Mouse (Mus musculus) lung, postnatal 0 days (tissue): ENCODE measurements around the gene Slain1. TPM values are rescaled to one million over a fixed set of nuclear protein-coding genes. Genes with fewer than 3 reads are reported as not detected.

Source experiments
- ATAC-seq: fragments of 200-750 bp; cut with Nextera tagmentation; 2 replicates; pipeline ENCODE4 v1.8.0; 2017; ENCODE audit warnings: moderate library complexity
- DNase-seq: peaks from one replicate; pipeline ENCODE4 v3.0.0-alpha.2; 2016; ENCODE audit warnings: low spot score
- H3K27ac ChIP-seq: fragments of 300-500 bp; sonication (generic); 2 replicates; pipeline ENCODE4 v1.5.1; 2014; ENCODE audit warnings: antibody characterized with exemption, mild to moderate bottlenecking, low read length, mixed read lengths
- H3K27me3 ChIP-seq: fragments of 300-500 bp; sonication (generic); replicated peaks from 2 replicates; pipeline ENCODE4 v1.6.1; 2014; ENCODE audit warnings: low read length, mixed read lengths; ENCODE audit not compliant: insufficient read depth
- H3K36me3 ChIP-seq: fragments of 300-500 bp; sonication (generic); 2 replicates; pipeline ENCODE4 v1.6.1; 2014; ENCODE audit warnings: low read length, mixed read lengths; ENCODE audit not compliant: insufficient read depth
- H3K4me1 ChIP-seq: fragments of 300-500 bp; sonication (generic); 2 replicates; pipeline ENCODE4 v1.6.1; 2014; ENCODE audit warnings: antibody characterized with exemption, low read depth, low read length, mixed read lengths; ENCODE audit not compliant: insufficient read depth
- H3K4me2 ChIP-seq: fragments of 300-500 bp; sonication (generic); replicated peaks from 2 replicates; pipeline ENCODE4 v1.6.1; 2014; ENCODE audit warnings: low read depth, mild to moderate bottlenecking, low read length, moderate library complexity, mixed read lengths
- H3K4me3 ChIP-seq: fragments of 300-500 bp; sonication (generic); 2 replicates; pipeline ENCODE4 v1.5.1; 2014; ENCODE audit warnings: low read depth, low read length
- H3K9ac ChIP-seq: fragments of 300-500 bp; sonication (generic); replicated peaks from 2 replicates; pipeline ENCODE4 v1.6.1; 2014; ENCODE audit warnings: low read depth, mild to moderate bottlenecking
- H3K9me3 ChIP-seq: fragments of 300-500 bp; sonication (generic); 2 replicates; pipeline ENCODE4 v1.6.1; 2016; ENCODE audit warnings: low read length, mixed read lengths
- CTCF ChIP-seq: IDR thresholded peaks from 2 replicates; pipeline ENCODE4 v1.5.1; 2016; ENCODE audit warnings: antibody characterized with exemption, mild to moderate bottlenecking
- EP300 ChIP-seq: IDR thresholded peaks from 2 replicates; pipeline ENCODE4 v1.6.1; 2016; ENCODE audit warnings: antibody characterized with exemption, mild to moderate bottlenecking, control low read depth
- WGBS: fragments of 180-500 bp; shearing (Covaris S2); extraction: QIAGEN DNeasy Blood & Tissue Kit; methylation state at CpG from one replicate; pipeline ENCODE4 v1.1.7; 2014; 5-methylcytosine and 5-hydroxymethylcytosine counted together
- microRNA-seq: library from miRNA; unstranded; fragments of <30 nt; microRNA quantifications from one replicate; pipeline ENCODE4, GENCODE M21; 2016
- polyA plus RNA-seq: library from polyadenylated mRNA; unstranded; fragments of >200 nt; fragmentation: Nextera tagmentation; extraction: Ambion mirVana; gene quantifications from 2 replicates; pipeline ENCODE4 v1.2.1, GENCODE M21; 2015

The Slain1 gene
- polyA plus RNA-seq, 1 experiment from 2014 or later, result 1.4 TPM

GRCm38 (mm10) chr14:103754041-103754440 is 104.0 kb downstream of the Slain1 start:
- no peak for TF ChIP-seq EP300
- no peak for TF ChIP-seq CTCF
- no peaks in the 10 kb centered on the region for H3K27me3 ChIP-seq
- H3K4me1 ChIP-seq, result no peaks in the 10 kb centered on the region
- no peak overlapping the region for H3K4me3 ChIP-seq
- DNase-seq (no peak), ATAC-seq (no peak)
- no peak overlapping the region for H3K9ac ChIP-seq
- no peaks in the 10 kb centered on the region for H3K36me3 ChIP-seq
- H3K4me2 ChIP-seq, result no peak overlapping the region
- 62% methylated on average over 7 of the region's 7 CpGs for WGBS
- H3K27ac ChIP-seq, result no peak overlapping the region
- H3K9me3 ChIP-seq, result no peaks in the 10 kb centered on the region

- Histone ChIP-seq H3K9me3 (no peaks in the 10 kb centered on the region), H3K9ac (no peak overlapping the region), H3K4me1 (no peaks in the 10 kb centered on the region), H3K27ac (no peak overlapping the region), H3K4me2 (no peak overlapping the region), H3K4me3 (no peak overlapping the region), H3K27me3 (no peaks in the 10 kb centered on the region), H3K36me3 (no peaks in the 10 kb centered on the region)
- no peak for TF ChIP-seq CTCF
- no peak for TF ChIP-seq EP300
- ATAC-seq (peak; percentile 49), DNase-seq (no peak)
- WGBS, result 53% methylated on average over 9 of the region's 9 CpGs
Measured at GRCm38 (mm10) chr14:103754465-103754864, 104.4 kb downstream of the Slain1 start.

Small RNA genes lying within 50 kb of the gene (microRNA-seq; reads per million reads assigned to microRNA genes)
- not detected for gene Gm22877

Other genes starting within 250 kb of the Slain1 start
- gene Scel, start 136.9 kb upstream of the Slain1 start, polyA plus RNA-seq, result 8.5 and 9.5 TPM in 2 replicates
- gene Ednrb, start 194.2 kb downstream of the Slain1 start, polyA plus RNA-seq, result 116 and 139 TPM in 2 replicates